Mouse (Mus musculus): ENCODE data around the gene Serpina11. TPM values are rescaled to one million over a fixed set of nuclear protein-coding genes. Genes with fewer than 3 reads are reported as not detected.
"Not testable (repeated sequence)": the region's sequence is repeated elsewhere in the genome, so short reads cannot be mapped to it uniquely, and the experiment has no call there.

The Serpina11 gene
- polyA plus RNA-seq, 1 experiment, result not detected

DNA sequence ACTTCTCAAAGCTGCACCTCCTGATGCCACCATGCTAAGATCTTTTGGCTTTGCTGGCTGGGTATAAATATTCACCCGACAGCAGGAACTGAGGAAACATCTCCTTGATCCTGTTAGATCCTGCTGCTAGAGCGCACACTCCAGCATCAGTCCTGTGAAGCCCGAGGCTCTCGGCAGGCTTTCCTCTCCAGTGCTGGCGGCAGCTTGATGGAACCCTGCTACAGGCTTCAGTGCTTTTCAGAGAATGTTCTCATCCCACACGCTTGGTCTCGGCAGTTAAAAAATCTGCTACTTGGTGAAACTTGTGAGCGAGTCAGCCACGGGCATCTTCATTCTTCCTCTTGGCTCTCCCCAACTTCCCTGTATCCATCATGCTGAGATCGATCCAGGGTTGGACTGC, 11.5 kb downstream of the Serpina11 start:
- H3K9me3 ChIP-seq, result no peaks in the 10 kb centered on the region
- no peaks in the 10 kb centered on the region for H3K27me3 ChIP-seq (replicated peaks)
- no peaks in the 10 kb centered on the region for H3K4me1 ChIP-seq
- no peak for TF ChIP-seq FLI1 (IDR thresholded peaks at IDR 0.05; ENCODE audit: low read length)
- H3K36me3 ChIP-seq (replicated peaks; ENCODE audit: low read length), result no peaks in the 10 kb centered on the region
- H3K4me3 ChIP-seq (replicated peaks), result no peak overlapping the region

DNA sequence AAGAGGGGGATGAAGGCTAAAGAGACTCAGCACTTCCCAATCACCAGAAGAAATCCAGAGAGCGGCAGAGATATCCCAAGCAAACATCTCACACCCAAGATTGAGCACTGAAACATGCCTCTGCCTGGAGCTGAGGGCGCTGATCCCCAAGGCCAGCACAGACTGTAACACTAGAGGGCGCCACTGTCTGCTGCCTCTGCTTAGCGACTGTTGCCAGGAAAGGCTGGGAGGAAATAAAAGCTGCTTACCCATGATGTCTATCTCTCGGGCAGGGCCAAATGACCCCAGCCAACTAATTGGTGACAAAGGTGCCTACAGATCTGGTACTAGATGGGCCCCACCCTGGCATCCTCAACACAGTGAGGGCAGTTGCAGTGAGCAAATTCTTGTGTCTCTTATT, 11.9 kb downstream of the Serpina11 start:
- TF ChIP-seq GATA1 (IDR thresholded peaks at IDR 0.05; ENCODE audit: borderline replicate concordance, low read length) (no peak), FLI1 (IDR thresholded peaks at IDR 0.05; ENCODE audit: low read length) (no peak)
- no peaks in the 10 kb centered on the region for H3K4me1 ChIP-seq
- no peaks in the 10 kb centered on the region for H3K27me3 ChIP-seq (replicated peaks)
- no peaks in the 10 kb centered on the region for H3K36me3 ChIP-seq (replicated peaks; ENCODE audit: low read length)
- H3K9me3 ChIP-seq, result no peaks in the 10 kb centered on the region
- H3K4me3 ChIP-seq (replicated peaks), result no peak overlapping the region

DNA sequence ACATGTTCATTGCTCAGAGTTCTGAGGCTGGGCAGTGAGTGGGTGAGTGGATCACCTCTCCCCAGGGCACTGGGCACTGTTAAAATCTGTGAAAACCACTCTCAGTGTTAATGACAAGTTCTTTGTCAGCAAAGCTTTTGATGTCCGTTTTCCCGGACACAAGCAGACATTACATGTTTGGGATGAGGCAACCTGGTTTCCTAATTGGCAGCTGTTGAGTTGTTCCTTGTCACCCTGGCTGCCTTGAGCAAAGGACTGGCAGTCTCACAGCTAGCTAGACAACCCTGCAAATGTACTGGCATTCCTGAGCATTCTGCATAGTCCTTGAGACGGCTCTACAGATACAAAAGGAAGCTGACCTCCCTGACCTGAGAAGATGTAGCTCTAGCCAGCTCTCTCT, 12.7 kb downstream of the Serpina11 start:
- Histone ChIP-seq H3K27me3 (replicated peaks) (no peaks in the 10 kb centered on the region), H3K4me1 (no peaks in the 10 kb centered on the region), H3K4me3 (replicated peaks) (no peak overlapping the region), H3K36me3 (replicated peaks; ENCODE audit: low read length) (no peaks in the 10 kb centered on the region), H3K9me3 (0 out of 2 replicates have a peak, but pooled peaks cover 4% of the 10 kb centered on the region)
- TF ChIP-seq FLI1 (IDR thresholded peaks at IDR 0.05; ENCODE audit: low read length) (no peak), GATA1 (IDR thresholded peaks at IDR 0.05; ENCODE audit: borderline replicate concordance, low read length) (no peak)

DNA sequence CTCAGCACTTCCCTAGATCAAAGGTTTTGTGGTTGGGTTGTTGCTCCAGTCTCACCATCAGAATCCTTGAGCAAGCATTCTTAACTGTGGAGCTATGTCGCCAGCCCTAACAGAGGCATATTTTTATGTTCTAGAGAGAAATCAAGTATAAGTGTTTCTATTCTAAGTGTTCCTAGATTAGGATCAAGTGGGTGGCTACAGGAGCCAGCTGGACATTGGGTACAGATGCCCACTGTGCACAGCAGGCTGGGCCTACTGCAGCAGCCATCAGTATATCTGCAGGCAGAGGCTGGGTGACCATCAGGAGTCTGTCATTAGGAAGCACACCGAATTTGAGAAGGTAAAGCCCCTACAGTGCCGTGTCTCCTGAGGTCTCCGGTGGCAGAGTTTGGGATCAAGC, 18.7 kb downstream of the Serpina11 start:
- Histone ChIP-seq H3K4me3 (replicated peaks) (no peak overlapping the region), H3K4me1 (no peaks in the 10 kb centered on the region), H3K9me3 (peaks cover 19% of the 10 kb centered on the region), H3K27me3 (replicated peaks) (no peaks in the 10 kb centered on the region), H3K36me3 (replicated peaks; ENCODE audit: low read length) (no peaks in the 10 kb centered on the region)
- no peak for TF ChIP-seq FLI1 (IDR thresholded peaks at IDR 0.05; ENCODE audit: low read length)
- no peak for TF ChIP-seq GATA1 (IDR thresholded peaks at IDR 0.05; ENCODE audit: borderline replicate concordance, low read length)

DNA sequence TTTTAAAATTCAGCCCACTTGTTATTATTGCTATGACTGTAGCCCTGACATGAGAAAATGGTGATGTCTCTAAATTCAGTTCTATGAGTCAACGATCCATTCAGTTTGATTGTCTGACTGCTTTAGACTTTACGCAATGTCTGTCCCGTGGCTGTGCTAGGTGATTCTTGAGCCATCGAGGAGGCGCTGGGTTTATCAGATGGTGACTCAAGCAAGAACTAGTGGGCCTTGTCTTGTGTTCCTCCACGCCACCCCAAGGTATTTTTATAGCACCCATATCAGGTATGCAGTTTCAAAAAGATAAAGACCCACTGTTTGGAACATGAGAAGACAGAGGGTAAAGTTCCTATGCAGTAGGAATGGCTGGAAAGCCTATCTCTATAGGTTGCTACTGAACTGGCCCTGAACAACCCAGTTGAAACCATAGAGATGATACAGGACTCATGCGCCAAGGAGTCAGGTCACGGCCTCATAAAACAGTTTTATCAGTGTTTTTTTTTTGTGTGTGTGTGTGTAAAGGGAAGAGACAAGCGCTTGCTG, 20.1 kb downstream of the Serpina11 start:
- no peaks in the 10 kb centered on the region for H3K36me3 ChIP-seq (replicated peaks; ENCODE audit: low read length)
- no peaks in the 10 kb centered on the region for H3K4me1 ChIP-seq
- H3K27me3 ChIP-seq (replicated peaks), result no peaks in the 10 kb centered on the region
- TF ChIP-seq GATA1 (IDR thresholded peaks at IDR 0.05; ENCODE audit: borderline replicate concordance, low read length), result no peak
- H3K4me3 ChIP-seq (replicated peaks), result no peak overlapping the region
- H3K9me3 ChIP-seq, result peaks cover 31% of the 10 kb centered on the region

DNA sequence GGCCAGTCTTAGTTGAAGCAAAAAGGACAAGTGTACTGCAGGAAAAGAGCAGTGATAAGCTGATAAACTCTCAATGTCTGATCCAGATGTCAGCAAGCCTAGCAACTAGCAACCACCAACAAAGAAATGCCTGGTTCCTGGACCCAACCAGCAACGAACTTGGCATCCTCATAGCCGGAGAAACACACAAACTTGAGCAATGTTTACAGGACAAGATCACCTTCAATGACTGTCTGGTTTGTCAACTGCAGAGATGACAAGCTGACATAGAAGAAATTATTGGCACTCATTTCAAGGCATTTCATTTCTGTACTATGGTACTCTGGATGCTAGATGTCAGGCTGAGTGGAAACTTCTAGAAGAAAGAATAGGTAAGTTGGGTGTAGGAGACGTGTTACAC, 23.0 kb downstream of the Serpina11 start:
- Histone ChIP-seq H3K27me3 (replicated peaks) (no peaks in the 10 kb centered on the region), H3K9me3 (peaks cover 41% of the 10 kb centered on the region)
- no peak for TF ChIP-seq GATA1 (IDR thresholded peaks at IDR 0.05; ENCODE audit: borderline replicate concordance, low read length)
- TF ChIP-seq FLI1 (IDR thresholded peaks at IDR 0.05; ENCODE audit: low read length), result no peak

DNA sequence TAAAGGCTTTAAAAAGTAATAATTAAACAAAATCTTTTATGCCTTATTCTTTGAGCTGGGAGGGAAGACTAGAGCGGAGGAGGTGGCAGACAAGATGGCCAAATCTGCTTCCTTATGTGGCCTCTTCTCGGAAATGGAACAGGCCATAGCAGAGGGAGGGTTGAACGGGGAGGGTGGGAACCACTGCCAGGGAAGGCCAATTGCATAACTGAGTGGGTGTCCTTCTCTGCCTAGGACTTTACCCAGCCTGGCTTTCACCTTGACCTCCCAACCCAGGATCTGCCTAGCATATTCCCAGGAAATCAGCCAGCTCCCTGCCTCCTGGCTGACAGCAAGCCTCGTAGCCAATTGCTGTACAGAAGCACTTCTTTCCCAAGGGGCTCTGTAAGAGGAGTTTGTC, 26.5 kb downstream of the Serpina11 start:
- Histone ChIP-seq H3K36me3 (replicated peaks; ENCODE audit: low read length) (no peaks in the 10 kb centered on the region), H3K9me3 (peaks cover 33% of the 10 kb centered on the region), H3K4me3 (replicated peaks) (no peak overlapping the region), H3K27me3 (replicated peaks) (no peaks in the 10 kb centered on the region), H3K4me1 (no peaks in the 10 kb centered on the region)
- TF ChIP-seq GATA1 (IDR thresholded peaks at IDR 0.05; ENCODE audit: borderline replicate concordance, low read length) (no peak), FLI1 (IDR thresholded peaks at IDR 0.05; ENCODE audit: low read length) (no peak)

More for the DNA sequence above, 23.0 kb downstream of the Serpina11 start:
- Histone ChIP-seq H3K4me3 (replicated peaks) (no peak overlapping the region), H3K4me1 (no peaks in the 10 kb centered on the region), H3K36me3 (replicated peaks; ENCODE audit: low read length) (no peaks in the 10 kb centered on the region)

DNA sequence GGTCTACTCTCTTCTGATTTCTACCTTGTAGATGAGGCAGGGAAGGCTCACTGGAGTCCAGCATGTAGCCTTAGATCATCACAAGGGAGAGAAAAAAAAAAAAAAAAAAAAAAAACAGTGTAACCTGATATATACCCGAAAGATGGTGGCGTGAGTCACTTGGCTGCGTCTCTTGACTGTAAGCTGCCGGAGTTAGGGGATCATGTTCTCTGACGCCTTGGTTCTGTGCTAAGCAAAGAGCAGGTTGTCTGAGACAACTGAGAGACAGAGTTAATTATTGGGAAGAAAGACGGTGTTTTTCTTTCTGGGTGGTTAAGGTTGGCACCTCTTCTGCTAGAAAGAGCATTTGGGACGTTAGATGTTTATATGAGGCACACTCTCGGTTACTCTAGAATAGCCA, 26.9 kb downstream of the Serpina11 start:
- no peak for TF ChIP-seq FLI1 (IDR thresholded peaks at IDR 0.05; ENCODE audit: low read length)
- H3K27me3 ChIP-seq (replicated peaks), result no peaks in the 10 kb centered on the region
- H3K9me3 ChIP-seq, result peaks cover 33% of the 10 kb centered on the region
- H3K36me3 ChIP-seq (replicated peaks; ENCODE audit: low read length), result no peaks in the 10 kb centered on the region
- H3K4me1 ChIP-seq, result no peaks in the 10 kb centered on the region
- H3K4me3 ChIP-seq (replicated peaks), result no peak overlapping the region

DNA sequence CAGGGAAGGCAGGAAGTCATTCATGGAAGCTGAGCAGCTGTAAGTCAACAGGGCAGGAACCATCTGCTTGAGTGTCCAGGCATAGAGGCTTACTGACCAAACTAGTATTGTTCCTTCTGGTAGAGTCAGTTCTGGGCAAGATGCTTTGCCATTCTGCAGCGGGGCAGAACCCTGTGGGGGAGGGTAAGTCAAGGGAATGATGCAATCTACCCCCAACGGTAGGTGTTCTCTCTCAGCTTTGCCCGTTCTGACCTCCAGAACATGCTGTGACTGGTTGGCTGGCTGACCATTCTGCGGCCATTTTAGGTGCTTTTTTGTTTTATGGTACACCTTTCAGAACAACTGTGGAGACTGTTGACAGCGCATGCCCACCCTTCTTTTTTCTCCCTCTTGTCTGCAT, 27.4 kb downstream of the Serpina11 start:
- H3K9me3 ChIP-seq, result peaks cover 33% of the 10 kb centered on the region
- H3K4me3 ChIP-seq (replicated peaks), result no peak overlapping the region
- H3K4me1 ChIP-seq, result no peaks in the 10 kb centered on the region
- no peaks in the 10 kb centered on the region for H3K27me3 ChIP-seq (replicated peaks)
- TF ChIP-seq GATA1 (IDR thresholded peaks at IDR 0.05; ENCODE audit: borderline replicate concordance, low read length) (no peak), FLI1 (IDR thresholded peaks at IDR 0.05; ENCODE audit: low read length) (no peak)
- H3K36me3 ChIP-seq (replicated peaks; ENCODE audit: low read length), result no peaks in the 10 kb centered on the region

DNA sequence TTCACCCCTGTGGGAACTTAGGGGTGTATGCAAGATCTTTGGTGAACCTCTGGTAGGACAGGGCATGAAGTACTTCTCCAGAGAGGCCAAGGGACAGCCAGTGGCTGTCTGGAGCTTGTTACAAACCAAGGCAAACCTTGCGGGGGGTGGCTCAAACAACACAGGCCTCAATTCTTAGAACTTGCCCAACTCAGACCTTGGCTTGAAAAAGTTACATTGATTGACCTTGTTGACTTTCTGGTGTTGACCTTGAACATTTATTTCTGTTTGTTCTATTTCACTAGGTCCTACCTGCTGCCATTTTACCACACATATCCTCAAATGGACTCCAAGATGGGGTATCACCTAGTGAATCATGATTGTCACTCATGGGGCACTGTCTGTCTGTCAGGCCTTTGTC, 28.0 kb downstream of the Serpina11 start:
- Histone ChIP-seq H3K36me3 (replicated peaks; ENCODE audit: low read length) (no peaks in the 10 kb centered on the region), H3K27me3 (replicated peaks) (no peaks in the 10 kb centered on the region), H3K4me3 (replicated peaks) (no peak overlapping the region), H3K9me3 (peaks cover 28% of the 10 kb centered on the region), H3K4me1 (no peaks in the 10 kb centered on the region)
- TF ChIP-seq GATA1 (IDR thresholded peaks at IDR 0.05; ENCODE audit: borderline replicate concordance, low read length) (no peak), FLI1 (IDR thresholded peaks at IDR 0.05; ENCODE audit: low read length) (no peak)

DNA sequence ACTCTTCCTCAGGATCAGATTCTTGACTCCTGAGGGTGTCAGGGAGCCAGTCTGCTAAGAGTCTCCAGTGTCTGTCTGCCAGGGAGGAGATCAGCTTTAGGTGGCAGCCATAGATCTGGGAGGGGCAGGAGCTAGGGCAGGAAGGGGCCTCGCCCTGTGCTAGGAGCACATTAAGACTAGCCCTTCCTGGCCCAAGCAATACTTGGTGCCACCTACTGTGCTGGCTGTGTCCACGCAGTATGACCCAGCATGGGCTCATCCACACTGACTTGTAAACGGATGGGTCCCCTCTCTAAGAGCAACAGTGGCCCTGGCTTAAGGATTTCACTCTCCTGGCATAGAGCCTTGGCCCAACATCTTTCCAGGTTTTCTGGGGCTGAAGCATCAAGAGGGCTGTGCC, 31.0 kb downstream of the Serpina11 start, which contains the start of gene Serpina1e:
Serpina1e (minus strand) TSS at position 178 of the 400 bp plus-strand sequence.
- Histone ChIP-seq H3K4me1 (no peaks in the 10 kb centered on the region), H3K9me3 (peaks cover 14% of the 10 kb centered on the region; the same call in 1 of the 2 replicates), H3K27me3 (replicated peaks) (no peaks in the 10 kb centered on the region), H3K36me3 (replicated peaks; ENCODE audit: low read length) (no peaks in the 10 kb centered on the region), H3K4me3 (replicated peaks) (no peak within 1 kb of the TSS)
- TF ChIP-seq FLI1 (IDR thresholded peaks at IDR 0.05; ENCODE audit: low read length), result no peak
- TF ChIP-seq GATA1 (IDR thresholded peaks at IDR 0.05; ENCODE audit: borderline replicate concordance, low read length), result no peak

DNA sequence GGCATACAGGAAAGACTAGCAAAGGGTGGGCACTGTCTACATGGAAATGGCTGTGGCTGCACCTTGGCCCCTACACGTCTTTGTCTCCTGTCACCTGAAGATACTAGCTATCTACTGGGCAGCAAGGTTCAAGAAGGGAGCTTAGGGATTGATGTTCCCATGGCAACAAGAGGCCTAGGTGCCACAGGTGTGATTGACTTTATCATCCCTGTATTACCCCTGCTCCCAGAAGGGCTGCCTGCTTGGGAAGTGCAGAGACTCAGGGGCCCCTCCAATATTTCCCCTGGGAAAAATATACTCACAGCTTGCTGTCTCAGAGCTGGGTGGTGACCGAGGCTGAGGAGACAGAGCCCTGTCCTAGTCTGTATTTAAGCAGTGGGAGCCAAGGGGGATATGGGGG, 33.2 kb downstream of the Serpina11 start:
- not testable (repeated sequence) for H3K4me3 ChIP-seq (replicated peaks); H3K9me3 ChIP-seq; H3K36me3 ChIP-seq (replicated peaks; ENCODE audit: low read length)

DNA sequence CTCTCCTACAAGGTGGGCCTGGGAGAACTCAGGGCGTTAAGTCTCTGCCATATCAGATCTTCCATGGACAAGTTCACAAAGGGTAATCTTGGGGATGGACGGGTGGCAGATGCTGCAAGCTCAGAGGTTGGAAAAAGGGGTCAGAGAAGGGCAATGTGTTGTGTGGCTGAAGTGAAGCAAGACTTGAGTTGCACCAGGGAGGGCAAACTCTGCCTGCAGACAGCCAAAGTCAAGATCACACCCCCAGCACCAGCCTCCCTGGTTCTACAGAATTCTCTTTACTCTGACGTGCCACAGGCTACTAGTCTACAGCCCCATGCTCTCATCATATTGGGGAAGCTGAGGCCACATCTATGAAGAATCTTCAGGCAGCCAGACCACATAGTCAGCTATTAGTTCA, 36.8 kb downstream of the Serpina11 start:
- H3K27me3 ChIP-seq (replicated peaks); H3K4me1 ChIP-seq; H3K4me3 ChIP-seq (replicated peaks); H3K9me3 ChIP-seq; H3K36me3 ChIP-seq (replicated peaks; ENCODE audit: low read length): not testable (repeated sequence)

More for the DNA sequence above, 33.2 kb downstream of the Serpina11 start:
- not testable (repeated sequence) for H3K4me1 ChIP-seq; H3K27me3 ChIP-seq (replicated peaks)

All from megakaryocyte, embryonic 14.5 days (primary cell).